Mouse (Mus musculus) liver, embryonic 14.5 days (tissue): ENCODE results near the gene Junb. TPM values are rescaled to one million over a fixed set of nuclear protein-coding genes. Genes with fewer than 3 reads are reported as not detected.

Experiments
- ATAC-seq: fragments of 200-750 bp; cut with Nextera tagmentation; 2 replicates; pipeline ENCODE4 v1.8.0; 2017; ENCODE audit warnings: moderate number of reproducible peaks, mild to moderate bottlenecking, moderate library complexity; ENCODE audit not compliant: insufficient read depth
- DNase-seq, 3 experiments: peaks; one replicate each; pipeline ENCODE4 v3.0.0-alpha.2; 2012 to 2013; ENCODE audit warnings: low read depth in 3 of 3, low spot score in 3 of 3
- H3K27ac ChIP-seq: fragments of 300-500 bp; sonication (generic); 2 replicates; pipeline ENCODE4 v1.5.1; 2014; ENCODE audit warnings: moderate library complexity, mild to moderate bottlenecking, control low read depth, inconsistent platforms
- H3K27me3 ChIP-seq: fragments of 300-500 bp; sonication (generic); 2 replicates; pipeline ENCODE4 v1.6.1; 2014; ENCODE audit warnings: mild to moderate bottlenecking, low read length, moderate library complexity; ENCODE audit not compliant: control insufficient read depth, insufficient read depth
- H3K36me3 ChIP-seq: fragments of 300-500 bp; sonication (generic); replicated peaks from 2 replicates; pipeline ENCODE4 v1.6.1; 2014; ENCODE audit warnings: low read depth; ENCODE audit not compliant: control insufficient read depth, insufficient read depth
- H3K4me1 ChIP-seq, 2 experiments: fragments of 200-500 bp in 1 of 2; fragments of 300-500 bp in 1 of 2; sonication (generic) in 1 of 2; replicated peaks; 2 replicates each; pipeline ENCODE4 v1.6.1; 2012 to 2014; ENCODE audit warnings: antibody characterized with exemption in 1 of 2, inconsistent platforms in 1 of 2, low read length in 1 of 2; ENCODE audit not compliant: control insufficient read depth in 2 of 2, insufficient read depth in 2 of 2
- H3K4me2 ChIP-seq: fragments of 300-500 bp; sonication (generic); 2 replicates; pipeline ENCODE4 v1.6.1; 2014; ENCODE audit warnings: low read depth, mild to moderate bottlenecking, control low read depth, moderate library complexity
- H3K4me3 ChIP-seq, 2 experiments: fragments of 200-500 bp in 1 of 2; fragments of 300-500 bp in 1 of 2; sonication (generic) in 1 of 2; 2 replicates each; pipeline ENCODE4 v1.5.1; 2012 to 2014; ENCODE audit warnings: low read depth in 2 of 2, low read length in 2 of 2, mild to moderate bottlenecking in 2 of 2, control low read depth in 1 of 2, inconsistent platforms in 1 of 2, moderate library complexity in 1 of 2; ENCODE audit not compliant: insufficient read depth in 1 of 2
- H3K9ac ChIP-seq: fragments of 300-500 bp; sonication (generic); replicated peaks from 2 replicates; pipeline ENCODE4 v1.6.1; 2014; ENCODE audit warnings: mild to moderate bottlenecking, control low read depth, moderate library complexity
- H3K9me3 ChIP-seq: fragments of 300-500 bp; sonication (generic); 2 replicates; pipeline ENCODE4 v1.6.1; 2016; ENCODE audit warnings: low read length, mixed read lengths; ENCODE audit not compliant: control insufficient read depth
- CTCF ChIP-seq: IDR thresholded peaks from 2 replicates; pipeline ENCODE4 v1.5.1; 2016; ENCODE audit warnings: antibody characterized with exemption, low read depth, control low read depth
- EP300 ChIP-seq: IDR thresholded peaks from 2 replicates; pipeline ENCODE4 v1.6.1; 2016; ENCODE audit warnings: antibody characterized with exemption, low read depth
- WGBS: fragments of 180-500 bp; shearing (Covaris S2); extraction: QIAGEN DNeasy Blood & Tissue Kit; methylation state at CpG from one replicate; pipeline ENCODE4 v1.1.7; 2014; ENCODE audit not compliant: insufficient replicate concordance; 5-methylcytosine and 5-hydroxymethylcytosine counted together
- polyA plus RNA-seq, 2 experiments: library from polyadenylated mRNA; depleted of rRNA in 1 of 2; stranded (reverse) in 1 of 2; unstranded in 1 of 2; fragments of >200 nt; fragmentation: Nextera tagmentation in 1 of 2; extraction: Ambion mirVana in 1 of 2; gene quantifications; 2 replicates each; pipeline versions ENCODE4 v1.2.1 to v1.2.3; 2012 to 2014

Junb gene
- polyA plus RNA-seq, 2 experiments = 8.3 to 10.5 TPM

- Histone ChIP-seq H3K9me3 (no peaks in the 10 kb centered on the region), H3K4me2 (peak overlapping the region; percentile 95), H3K36me3 (peaks cover 48% of the 10 kb centered on the region), H3K4me3 (peak overlapping the region; percentile 13 to 89; a peak in 3 of 4 replicates), H3K27me3 (no peaks in the 10 kb centered on the region), H3K27ac (peak overlapping the region; percentile 97), H3K4me1 (peaks cover 39 to 44% of the 10 kb centered on the region in 2 experiments), H3K9ac (peak overlapping the region; percentile 92; the same call in 1 of the 2 replicates)
- DNase-seq (no peak), ATAC-seq (no peak)
- TF ChIP-seq EP300 = 0 out of 2 replicates have a peak, but pooled peaks have one; percentile 17
- TF ChIP-seq CTCF = peak; percentile 91
- 65% methylated on average over 4 of the region's 4 CpGs for WGBS
Measured at GRCm38 (mm10) chr8:84973803-84974542, 4.5 kb downstream of the Junb start.

GRCm38 (mm10) chr8:84973079-84973478 lies 5.4 kb downstream of the Junb start:
- no peaks in the 10 kb centered on the region for H3K9me3 ChIP-seq
- H3K4me2 ChIP-seq = peak overlapping the region; percentile 95
- H3K27ac ChIP-seq = peak overlapping the region; percentile 97
- peaks cover 48% of the 10 kb centered on the region for H3K36me3 ChIP-seq
- H3K4me1 ChIP-seq = peaks cover 42 to 48% of the 10 kb centered on the region in 2 experiments
- H3K27me3 ChIP-seq = no peaks in the 10 kb centered on the region
- ATAC-seq (no peak), DNase-seq (no peak)
- H3K4me3 ChIP-seq = peak overlapping the region; percentile 13 to 89; a peak in 3 of 4 replicates
- TF ChIP-seq CTCF (no peak), EP300 (no peak)
- peak overlapping the region; percentile 92 for H3K9ac ChIP-seq
- WGBS = 88% methylated on average over 1 of the region's 1 CpGs

DNA sequence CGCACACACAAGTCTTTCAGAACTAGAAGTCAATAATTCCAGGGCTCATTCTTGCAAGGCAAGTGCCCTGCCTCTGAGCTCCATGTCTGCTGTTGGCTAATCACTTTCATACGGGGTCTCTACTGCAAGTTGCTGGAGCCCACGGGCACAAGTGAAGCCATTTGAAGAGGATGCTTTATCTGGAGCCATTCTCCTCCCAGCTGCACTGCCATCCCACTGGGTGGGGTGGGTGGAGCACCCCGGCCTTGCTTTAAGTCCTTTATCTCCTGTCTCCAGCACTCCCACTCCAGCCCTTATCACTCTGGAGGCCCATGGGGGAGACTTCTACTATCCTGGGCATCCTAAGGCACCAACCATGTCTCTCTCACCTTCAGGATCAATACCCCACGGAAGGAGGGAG lies 7.6 kb downstream of the Junb start:
- Histone ChIP-seq H3K27ac (peak overlapping the region; percentile 97), H3K4me3 (peak overlapping the region; percentile 89 to 94), H3K4me1 (peaks cover 54 to 67% of the 10 kb centered on the region in 2 experiments), H3K36me3 (peaks cover 48% of the 10 kb centered on the region), H3K9me3 (no peaks in the 10 kb centered on the region), H3K27me3 (no peaks in the 10 kb centered on the region), H3K9ac (peak overlapping the region; percentile 92), H3K4me2 (peak overlapping the region; percentile 95)
- TF ChIP-seq EP300 (peak; percentile 94), CTCF (no peak)
- DNase-seq = peak; percentile 95 to 97 (median 96)
- 16% methylated on average over 5 of the region's 5 CpGs for WGBS
- ATAC-seq = peak; percentile 80

DNA sequence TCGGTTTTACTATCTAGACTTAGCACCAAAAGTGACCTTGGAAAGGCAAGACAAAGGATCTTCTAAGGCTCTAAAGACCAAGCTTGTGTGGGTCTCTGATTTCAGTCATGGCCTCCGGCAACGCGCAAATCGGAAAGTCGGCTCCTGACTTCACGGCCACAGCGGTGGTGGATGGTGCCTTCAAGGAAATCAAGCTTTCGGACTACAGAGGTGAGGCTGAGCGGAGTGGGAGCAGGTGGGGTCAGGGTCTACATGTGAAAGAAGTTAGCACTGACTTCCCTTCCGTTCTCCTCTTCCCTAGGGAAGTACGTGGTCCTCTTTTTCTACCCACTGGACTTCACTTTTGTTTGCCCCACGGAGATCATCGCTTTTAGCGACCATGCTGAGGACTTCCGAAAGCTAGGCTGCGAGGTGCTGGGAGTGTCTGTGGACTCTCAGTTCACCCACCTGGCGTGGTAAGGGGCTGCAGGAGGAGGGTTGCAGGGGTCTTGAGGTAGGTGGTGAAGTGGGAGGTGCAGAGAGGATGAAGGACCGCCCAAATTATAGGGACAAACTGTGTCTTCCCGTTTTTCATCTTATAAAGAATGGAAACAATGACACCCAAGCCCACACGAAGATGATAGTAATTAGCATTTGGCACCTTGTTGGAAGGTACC lies 8.3 kb downstream of the Junb start:
- H3K4me3 ChIP-seq = peak overlapping the region; percentile 89 to 94
- H3K36me3 ChIP-seq = peaks cover 48% of the 10 kb centered on the region
- no peak for TF ChIP-seq CTCF
- TF ChIP-seq EP300 = no peak
- ATAC-seq = no peak
- peak overlapping the region; percentile 92 for H3K9ac ChIP-seq
- H3K9me3 ChIP-seq = no peaks in the 10 kb centered on the region
- H3K4me2 ChIP-seq = peak overlapping the region; percentile 95
- DNase-seq = no peak
- peak overlapping the region; percentile 97 for H3K27ac ChIP-seq
- no peaks in the 10 kb centered on the region for H3K27me3 ChIP-seq
- H3K4me1 ChIP-seq = peaks cover 54 to 61% of the 10 kb centered on the region in 2 experiments
- whole genome bisulfite sequencing = 5% methylated on average over 21 of the region's 21 CpGs
